Mouse (Mus musculus) colon, adult 2 months (tissue): ENCODE measurements around the gene Hsd17b1. TPM values are rescaled to one million over a fixed set of nuclear protein-coding genes. Genes with fewer than 3 reads are reported as not detected.

Experiments used
- polyA plus RNA-seq: library from polyadenylated mRNA; depleted of rRNA; stranded (reverse); fragments of >200 nt; gene quantifications from 2 replicates; pipeline ENCODE4 v1.2.3, GENCODE M21; 2012; rRNA removed

The Hsd17b1 gene
- polyA plus RNA-seq = 0.41 and 0.91 TPM in 2 replicates

GRCm38 (mm10) chr11:101078121-101078520 lies at the start of gene Hsd17b1:
Gene Hsd17b1 (plus strand): TSS chr11:101078411.

GRCm38 (mm10) chr11:101069391-101070188 lies 8.6 kb upstream of the Hsd17b1 start, which contains the start of gene Naglu:
Gene Naglu (plus strand): TSS chr11:101070012.

GRCm38 (mm10) chr11:101082208-101083082 lies 4.2 kb downstream of the Hsd17b1 start, which contains the start of gene Coasy:
Gene Coasy (plus strand): TSS chr11:101082565.

GRCm38 (mm10) chr11:101086756-101087681 lies 8.8 kb downstream of the Hsd17b1 start, which contains the start of gene Mlx:
Gene Mlx (plus strand): TSS chr11:101087277.

GRCm38 (mm10) chr11:101095314-101096024 lies 17.3 kb downstream of the Hsd17b1 start, which contains the start of gene Psmc3ip:
Gene Psmc3ip (minus strand): TSS chr11:101095436.

GRCm38 (mm10) chr11:101119761-101120544 lies 41.7 kb downstream of the Hsd17b1 start, which contains the start of the genes Retreg3 and Tubg1:
Gene Retreg3 (minus strand): TSS chr11:101119893.
Gene Tubg1 (plus strand): TSS chr11:101119938.

Other genes with a start within 250 kb of the Hsd17b1 start
- gene Stat5b, start 227.7 kb upstream of the Hsd17b1 start, polyA plus RNA-seq = 17.7 and 20.0 TPM in 2 replicates
- gene Stat5a, start 219.1 kb upstream of the Hsd17b1 start, polyA plus RNA-seq = 14.7 and 15.0 TPM in 2 replicates
- 81.1 and 88.3 TPM in 2 replicates for gene Stat3, start 138.9 kb upstream of the Hsd17b1 start, polyA plus RNA-seq
- 113 and 115 TPM in 2 replicates for gene Cavin1, start 107.5 kb upstream of the Hsd17b1 start, polyA plus RNA-seq
- 55.1 and 69.7 TPM in 2 replicates for gene Atp6v0a1, start 69.0 kb upstream of the Hsd17b1 start, polyA plus RNA-seq
- gene Naglu, start 8.4 kb upstream of the Hsd17b1 start, polyA plus RNA-seq = 43.0 and 43.7 TPM in 2 replicates
- 47.4 and 55.8 TPM in 2 replicates for gene Coasy, start 4.2 kb downstream of the Hsd17b1 start, polyA plus RNA-seq
- gene Mlx, start 8.9 kb downstream of the Hsd17b1 start, polyA plus RNA-seq = 80.5 and 109 TPM in 2 replicates
- 1.1 and 1.2 TPM in 2 replicates for gene Psmc3ip, start 17.0 kb downstream of the Hsd17b1 start, polyA plus RNA-seq
- gene Retreg3, start 41.5 kb downstream of the Hsd17b1 start, polyA plus RNA-seq = 67.8 and 73.7 TPM in 2 replicates
- 12.8 and 14.3 TPM in 2 replicates for gene Tubg1, start 41.5 kb downstream of the Hsd17b1 start, polyA plus RNA-seq
- gene Tubg2, start 77.5 kb downstream of the Hsd17b1 start, polyA plus RNA-seq = 3.8 and 4.6 TPM in 2 replicates
- 8.2 and 8.3 TPM in 2 replicates for gene Cntnap1, start 92.1 kb downstream of the Hsd17b1 start, polyA plus RNA-seq
- gene Plekhh3, start 92.9 kb downstream of the Hsd17b1 start, polyA plus RNA-seq = 47.1 and 53.0 TPM in 2 replicates
- 8.8 and 15.4 TPM in 2 replicates for gene Ccr10, start 97.0 kb downstream of the Hsd17b1 start, polyA plus RNA-seq
- 32.4 and 34.9 TPM in 2 replicates for gene Ezh1, start 148.1 kb downstream of the Hsd17b1 start, polyA plus RNA-seq
- gene Ramp2, start 167.6 kb downstream of the Hsd17b1 start, polyA plus RNA-seq = 35.2 and 41.7 TPM in 2 replicates
- 115 and 129 TPM in 2 replicates for gene Vps25, start 175.3 kb downstream of the Hsd17b1 start, polyA plus RNA-seq
- gene Wnk4, start 182.2 kb downstream of the Hsd17b1 start, polyA plus RNA-seq = 22.2 and 23.9 TPM in 2 replicates
- 0.54 and 0.91 TPM in 2 replicates for gene Cntd1, start 200.6 kb downstream of the Hsd17b1 start, polyA plus RNA-seq
- gene Coa3, start 200.7 kb downstream of the Hsd17b1 start, polyA plus RNA-seq = 727 and 839 TPM in 2 replicates
- 101 and 135 TPM in 2 replicates for gene Becn1, start 223.9 kb downstream of the Hsd17b1 start, polyA plus RNA-seq
- gene Psme3, start 237.8 kb downstream of the Hsd17b1 start, polyA plus RNA-seq = 31.2 and 34.3 TPM in 2 replicates
- gene Aoc2, start 246.7 kb downstream of the Hsd17b1 start, polyA plus RNA-seq = 5.0 and 5.5 TPM in 2 replicates